Mouse (Mus musculus) cerebellum, postnatal 14 days (tissue): ENCODE measurements at regions not wholly inside any gene's neighbourhood (a gene's known extent, or its start where the extent isn't known, plus 50 kb on each side); places are given as distances from the start of the nearest gene placed in this dataset.

ENCODE experiments used
- DNase-seq, 2 experiments: peaks; one replicate each; pipeline ENCODE4 v3.0.0; 2021; ENCODE audit warnings: mixed read lengths in 2 of 2

- no peak for DNase-seq
These were observed 1243.1 kb upstream of the Got2 start for GRCm38 (mm10) chr8:97131285-97132017.

GRCm38 (mm10) chr8:97130827-97131226 lies 1242.5 kb upstream of the Got2 start:
- no peak for DNase-seq

DNA sequence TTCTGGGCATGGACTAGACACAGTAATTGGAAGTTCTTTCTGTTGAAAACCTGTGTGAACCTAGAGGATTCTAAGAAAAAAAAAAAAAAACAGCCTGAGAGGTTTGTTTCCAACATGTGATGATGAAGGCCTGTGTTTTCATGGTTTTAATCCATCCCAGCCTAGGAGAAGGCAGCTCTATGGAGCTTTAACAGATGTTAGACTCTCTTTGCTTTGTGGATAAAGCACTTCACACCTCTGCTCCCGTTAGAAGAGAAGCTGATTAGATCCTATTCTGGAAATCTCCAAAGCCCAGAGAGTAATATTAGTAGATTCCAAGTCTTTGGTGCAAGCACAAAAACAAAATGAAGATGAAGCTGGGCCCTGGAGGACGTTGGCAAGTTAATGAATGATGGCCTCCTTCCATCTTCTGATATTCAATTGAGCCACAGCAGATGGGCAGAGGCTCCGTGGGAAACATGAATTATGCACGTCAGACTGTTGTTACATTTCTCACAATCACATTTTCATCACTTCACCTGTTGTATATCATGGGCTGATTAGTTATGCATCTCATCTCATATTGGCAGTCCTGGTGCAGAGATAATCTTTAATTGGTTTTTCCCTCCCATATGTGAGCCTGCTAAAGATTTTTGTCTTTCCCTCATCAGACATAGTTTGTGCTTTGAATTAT lies 1220.5 kb upstream of the Got2 start:
- peak; percentile 2 to 20 for DNase-seq
